Mouse (Mus musculus): ENCODE data around the gene Fam204a.

Fam204a gene

GRCm38 (mm10) chr19:60159827-60160226 is 66.7 kb downstream of the Fam204a start:
- no peak for DNase-seq

DNA sequence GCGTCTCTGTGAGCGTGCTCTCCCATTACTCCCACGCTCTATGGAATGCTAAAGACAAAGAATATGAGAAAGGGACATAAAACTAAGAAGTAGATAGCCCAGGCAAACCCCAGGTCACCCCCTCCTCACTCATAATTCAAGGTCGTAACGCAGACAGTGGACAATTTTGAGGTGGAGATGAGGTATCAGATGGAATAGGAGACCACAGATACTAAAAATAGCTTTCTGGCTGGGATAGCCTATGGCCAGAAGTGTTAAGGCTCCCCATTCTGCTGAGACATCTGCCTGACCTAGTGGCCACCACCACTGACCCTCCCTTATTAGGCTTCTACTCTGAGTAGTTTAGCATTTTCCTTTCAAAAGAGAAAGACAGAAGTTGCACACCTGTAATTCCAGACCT is 71.2 kb downstream of the Fam204a start:
- DNase-seq, result no peak

DNA sequence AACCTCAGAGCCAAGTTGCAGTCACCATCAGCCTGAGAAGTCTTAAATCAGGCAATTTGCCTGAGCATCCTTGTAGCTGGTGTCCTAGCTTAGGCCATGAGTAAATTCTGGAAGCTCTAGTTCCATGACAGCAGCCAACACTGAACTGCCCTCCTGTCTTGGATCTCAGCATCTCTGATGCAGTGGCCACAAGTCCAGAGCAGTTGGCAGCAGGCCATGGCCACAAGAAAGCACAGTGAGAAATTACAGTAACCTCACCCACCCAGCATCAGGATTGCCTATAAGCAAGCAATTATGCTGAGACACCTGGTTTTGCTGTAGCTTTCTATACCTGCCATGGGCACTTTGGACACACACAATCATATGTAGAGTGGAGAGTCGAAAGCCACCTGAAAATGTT is 73.4 kb downstream of the Fam204a start:
- no peak for DNase-seq

- no peak for DNase-seq
These were observed 76.4 kb downstream of the Fam204a start for GRCm38 (mm10) chr19:60150056-60150455.

DNA sequence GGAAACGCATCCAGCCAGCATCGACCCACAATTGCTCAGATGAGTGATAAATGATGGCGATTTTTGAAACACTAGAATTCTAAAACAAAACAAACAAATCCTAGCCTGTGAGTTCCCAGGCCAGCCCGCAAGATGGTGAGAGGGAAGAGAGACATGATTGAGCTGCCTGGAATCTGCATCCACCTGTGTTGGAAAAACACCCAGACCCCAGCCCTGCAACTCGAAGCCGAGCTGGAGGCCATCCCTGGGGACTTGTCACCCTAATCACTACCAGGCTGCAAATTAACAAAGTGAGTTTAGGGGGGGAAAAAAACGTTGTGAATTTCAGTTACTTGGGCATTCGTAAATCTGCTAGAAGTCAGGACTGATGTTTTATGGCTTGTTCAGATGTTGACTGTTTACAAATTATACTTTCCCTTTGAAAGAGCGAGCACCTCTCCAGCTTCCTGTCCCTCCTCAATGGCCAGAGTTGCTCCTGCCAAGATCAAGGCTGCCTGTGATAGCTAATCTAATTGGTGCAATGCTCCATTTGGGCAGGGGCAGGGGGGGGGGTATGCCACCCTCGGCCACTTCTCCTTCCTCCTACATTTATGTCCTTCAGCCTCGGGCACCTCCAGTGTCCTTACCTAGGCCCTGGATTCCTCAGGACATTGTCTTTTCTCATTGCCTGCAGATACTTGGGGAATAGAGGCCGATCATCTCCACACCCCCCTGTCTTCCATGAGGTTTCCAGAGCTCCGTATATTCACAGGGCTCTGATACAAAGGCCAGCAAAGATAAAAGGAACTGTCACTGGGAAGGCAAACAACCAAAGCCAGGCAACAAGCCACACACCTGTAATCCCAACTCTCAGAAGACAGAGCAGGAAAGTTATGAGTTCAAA is 77.2 kb downstream of the Fam204a start:
- DNase-seq, result no peak

All from retina, postnatal 1 day (tissue).